Mouse (Mus musculus) G1E (cell line): Measurements from ENCODE around the gene Hspa4l.

Experiments
- CTCF ChIP-seq: IDR thresholded peaks from 2 replicates; pipeline ENCODE4 v1.5.1; 2012; ENCODE audit warnings: low read depth, low read length, inconsistent platforms, mixed read lengths
- GATA1 ChIP-seq: IDR thresholded peaks from 2 replicates; pipeline ENCODE4 v1.6.1; 2012; ENCODE audit warnings: borderline replicate concordance, low read length, inconsistent platforms, mixed read lengths
- GATA2 ChIP-seq: IDR thresholded peaks from 2 replicates; pipeline ENCODE4 v1.6.1; 2012; ENCODE audit warnings: low read depth, low read length, inconsistent platforms, borderline replicate concordance
- POLR2AphosphoS5 ChIP-seq: IDR thresholded peaks from 2 replicates; pipeline ENCODE4 v1.6.1; 2012; ENCODE audit warnings: low read depth, low read length, inconsistent platforms; ENCODE audit not compliant: insufficient replicate concordance
- TAL1 ChIP-seq: conservative IDR thresholded peaks from 2 replicates; pipeline ENCODE4 v1.6.1; 2012; ENCODE audit warnings: low read depth, low read length, inconsistent platforms, mixed read lengths

DNA sequence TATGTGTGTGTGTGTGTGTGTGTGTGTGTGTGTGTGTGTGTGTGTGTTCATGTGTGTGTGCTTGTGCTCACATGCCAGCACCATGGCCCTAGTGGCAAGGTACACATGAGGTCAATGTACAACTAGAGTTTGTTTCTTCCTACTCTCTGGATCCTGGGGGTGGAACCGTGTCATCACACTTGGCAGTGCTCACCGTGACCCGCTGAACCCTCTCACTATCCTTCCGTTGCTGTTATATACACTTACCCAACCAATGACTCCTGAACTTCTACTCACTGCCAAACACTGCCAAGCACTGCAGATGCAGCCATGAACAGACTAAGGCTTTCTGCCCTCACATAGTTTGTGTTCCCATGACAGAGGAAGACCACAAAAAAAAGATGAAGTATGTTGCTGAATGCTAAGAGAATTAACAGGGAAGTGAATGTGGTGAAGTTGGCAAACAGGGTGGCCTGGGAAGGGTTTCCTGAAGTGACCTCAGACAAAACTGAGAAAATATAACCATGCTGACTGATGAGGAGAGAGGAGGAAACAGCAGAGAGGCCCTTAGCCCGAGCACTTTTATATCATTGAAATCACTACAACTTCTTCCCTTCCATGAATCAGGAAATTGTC, 39.4 kb upstream of the Hspa4l start:
- no peak for TF ChIP-seq GATA1
- no peak for TF ChIP-seq CTCF
- TF ChIP-seq TAL1 = no peak
- TF ChIP-seq GATA2 = no peak
- no peak for TF ChIP-seq POLR2AphosphoS5
